Mouse (Mus musculus) myocyte (in vitro differentiated cells): ENCODE measurements around the gene Cdhr4.

Source experiments
- TCF3 ChIP-seq: IDR thresholded peaks from one replicate; pipeline ENCODE4 v1.6.1; 2011; ENCODE audit warnings: low read depth, control low read depth; ENCODE audit not compliant: insufficient read length
- USF1 ChIP-seq: IDR thresholded peaks from one replicate; pipeline ENCODE4 v1.6.1; 2011; ENCODE audit warnings: low read depth, mild to moderate bottlenecking, control low read depth, moderate library complexity

DNA sequence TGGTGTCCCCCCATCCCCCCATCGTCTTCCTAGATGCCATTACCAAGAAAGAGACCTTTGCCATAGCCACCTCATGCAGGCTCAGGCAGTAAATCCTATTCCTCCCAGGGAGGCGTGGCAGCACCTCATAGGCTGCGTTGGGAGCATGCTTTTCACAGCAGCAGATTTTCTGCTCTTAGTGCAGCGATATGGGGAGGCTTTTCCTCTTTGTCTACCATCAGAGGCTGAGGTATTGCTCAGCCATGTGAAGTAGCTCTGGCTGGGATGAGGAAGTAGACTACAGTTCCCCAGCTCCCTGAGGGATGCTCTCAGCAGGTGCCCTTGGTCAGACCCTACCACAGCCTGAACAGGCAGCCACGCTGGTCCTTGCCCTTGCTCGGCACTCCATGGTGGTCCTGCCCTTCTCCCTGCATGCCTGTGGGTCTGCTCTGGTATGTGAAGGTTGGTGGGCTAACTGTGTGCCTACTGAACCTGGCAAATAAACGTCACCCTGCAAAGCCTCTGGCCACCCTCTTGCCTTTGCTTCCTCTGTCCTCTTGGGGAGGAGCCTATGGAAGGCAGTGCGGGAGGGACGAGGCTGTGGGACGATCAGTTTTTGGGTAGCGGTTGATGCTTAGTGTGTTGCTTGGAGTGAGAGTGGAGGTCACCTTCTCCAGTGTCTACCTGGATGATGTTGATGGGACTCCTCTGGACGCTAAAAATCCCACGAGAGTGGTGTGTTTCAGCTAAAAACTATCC is 42.9 kb upstream of the Cdhr4 start:
- TF ChIP-seq TCF3 (no peak), USF1 (no peak)
